Mouse (Mus musculus) embryonic facial prominence, embryonic 11.5 days (tissue): ENCODE measurements around the gene Ano4. TPM values are rescaled to one million over a fixed set of nuclear protein-coding genes. Genes with fewer than 3 reads are reported as not detected.

Source experiments
- ATAC-seq: fragments of 200-750 bp; cut with Nextera tagmentation; replicated peaks from 2 replicates; pipeline ENCODE4 v1.8.0; 2017; ENCODE audit warnings: low read depth; ENCODE audit not compliant: insufficient number of reproducible peaks, low FRiP score, low TSS enrichment
- DNase-seq: peaks from one replicate; pipeline ENCODE4 v3.0.0-alpha.2; 2015; ENCODE audit warnings: low spot score
- H3K27ac ChIP-seq: fragments of 300-500 bp; sonication (generic); replicated peaks from 2 replicates; pipeline ENCODE4 v1.5.1; 2014; ENCODE audit warnings: mild to moderate bottlenecking, low read depth, low read length, control low read depth
- H3K27me3 ChIP-seq: fragments of 300-500 bp; sonication (generic); 2 replicates; pipeline ENCODE4 v1.6.1; 2014; ENCODE audit warnings: mild to moderate bottlenecking, low read length, moderate library complexity, mixed read lengths; ENCODE audit not compliant: control insufficient read depth, insufficient read depth
- H3K36me3 ChIP-seq: fragments of 300-500 bp; sonication (generic); replicated peaks from 2 replicates; pipeline ENCODE4 v1.6.1; 2014; ENCODE audit warnings: low read depth, mild to moderate bottlenecking, low read length, moderate library complexity, mixed read lengths; ENCODE audit not compliant: control insufficient read depth, insufficient read depth
- H3K4me1 ChIP-seq: fragments of 300-500 bp; sonication (generic); 2 replicates; pipeline ENCODE4 v1.6.1; 2014; ENCODE audit warnings: low read length, mixed read lengths; ENCODE audit not compliant: control insufficient read depth, insufficient read depth
- H3K4me2 ChIP-seq: fragments of 300-500 bp; sonication (generic); 2 replicates; pipeline ENCODE4 v1.6.1; 2014; ENCODE audit warnings: low read depth, mild to moderate bottlenecking, control low read depth, low read length, moderate library complexity
- H3K4me3 ChIP-seq: fragments of 300-500 bp; sonication (generic); 2 replicates; pipeline ENCODE4 v1.5.1; 2014; ENCODE audit warnings: low read depth, low read length, control low read depth
- H3K9ac ChIP-seq: fragments of 300-500 bp; sonication (generic); replicated peaks from 2 replicates; pipeline ENCODE4 v1.6.1; 2014; ENCODE audit warnings: mild to moderate bottlenecking, control low read depth, low read length
- H3K9me3 ChIP-seq: fragments of 300-500 bp; sonication (generic); replicated peaks from 2 replicates; pipeline ENCODE4 v1.6.1; 2016; ENCODE audit warnings: mild to moderate bottlenecking, low read length, inconsistent platforms, mixed read lengths; ENCODE audit not compliant: control insufficient read depth
- WGBS: fragments of 180-500 bp; shearing (Covaris S2); extraction: QIAGEN DNeasy Blood & Tissue Kit; methylation state at CpG from one replicate; pipeline ENCODE4 v1.1.7; 2014; 5-methylcytosine and 5-hydroxymethylcytosine counted together
- polyA plus RNA-seq: library from polyadenylated mRNA; unstranded; fragments of >200 nt; fragmentation: Nextera tagmentation; extraction: Ambion mirVana; gene quantifications from 2 replicates; pipeline ENCODE4 v1.2.1, GENCODE M21; 2014

The Ano4 gene
- polyA plus RNA-seq, 1 experiment from 2014 or later, result 1.4 TPM

- WGBS, result 89% methylated on average over 2 of the region's 2 CpGs
- DNase-seq (no peak), ATAC-seq (no peak)
- Histone ChIP-seq H3K27me3 (no peaks in the 10 kb centered on the region), H3K4me2 (no peak overlapping the region), H3K36me3 (no peaks in the 10 kb centered on the region), H3K4me1 (no peaks in the 10 kb centered on the region), H3K9me3 (no peaks in the 10 kb centered on the region), H3K4me3 (no peak overlapping the region), H3K9ac (no peak overlapping the region), H3K27ac (no peak overlapping the region)
These were observed 233.1 kb downstream of the Ano4 start for GRCm38 (mm10) chr10:89111466-89111865.

- Histone ChIP-seq H3K9me3 (no peaks in the 10 kb centered on the region), H3K4me2 (no peak overlapping the region), H3K4me3 (no peak overlapping the region), H3K9ac (no peak overlapping the region), H3K36me3 (no peaks in the 10 kb centered on the region), H3K27ac (no peak overlapping the region), H3K4me1 (no peaks in the 10 kb centered on the region), H3K27me3 (no peaks in the 10 kb centered on the region)
- 86% methylated on average over 1 of the region's 1 CpGs for WGBS
- DNase-seq (no peak), ATAC-seq (no peak)
These were observed 233.6 kb downstream of the Ano4 start for GRCm38 (mm10) chr10:89110917-89111316.

GRCm38 (mm10) chr10:89103594-89103993 is 241.0 kb downstream of the Ano4 start:
- Histone ChIP-seq H3K4me2 (no peak overlapping the region), H3K9ac (no peak overlapping the region)
- ATAC-seq, result no peak

GRCm38 (mm10) chr10:89102025-89102424 is 242.5 kb downstream of the Ano4 start:
- ATAC-seq, result no peak
- no peak overlapping the region for H3K4me3 ChIP-seq
- H3K27me3 ChIP-seq, result no peaks in the 10 kb centered on the region
- WGBS, result 66% methylated on average over 7 of the region's 7 CpGs
- no peaks in the 10 kb centered on the region for H3K4me1 ChIP-seq
- no peak for DNase-seq
- H3K36me3 ChIP-seq, result no peaks in the 10 kb centered on the region
- H3K9me3 ChIP-seq, result no peaks in the 10 kb centered on the region
- no peak overlapping the region for H3K9ac ChIP-seq
- H3K27ac ChIP-seq, result no peak overlapping the region
- H3K4me2 ChIP-seq, result no peak overlapping the region

More at GRCm38 (mm10) chr10:89103594-89103993, 241.0 kb downstream of the Ano4 start:
- no peaks in the 10 kb centered on the region for H3K27me3 ChIP-seq
- no peak overlapping the region for H3K4me3 ChIP-seq
- H3K4me1 ChIP-seq, result no peaks in the 10 kb centered on the region
- H3K9me3 ChIP-seq, result no peaks in the 10 kb centered on the region
- H3K36me3 ChIP-seq, result no peaks in the 10 kb centered on the region
- 68% methylated on average over 2 of the region's 2 CpGs for WGBS
- DNase-seq, result no peak
- no peak overlapping the region for H3K27ac ChIP-seq

DNA sequence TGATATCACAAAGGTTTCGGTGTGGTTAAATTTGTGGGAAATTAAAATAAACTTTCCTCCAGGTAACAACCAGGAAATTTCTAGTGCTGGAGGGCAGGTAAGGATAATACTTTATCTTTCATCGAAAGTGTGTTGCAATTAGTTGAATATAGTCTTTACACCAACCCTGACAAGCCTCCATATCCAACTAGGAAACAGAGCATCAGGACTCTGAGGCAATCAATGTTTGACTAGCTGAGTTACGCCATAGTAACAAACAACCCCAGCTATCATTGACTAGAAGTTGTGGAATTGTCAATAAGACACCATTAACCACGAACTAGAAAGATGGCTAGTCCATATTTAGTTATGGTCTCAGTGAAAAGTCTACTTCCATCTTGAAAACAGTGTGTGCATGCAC is 246.4 kb downstream of the Ano4 start:
- DNase-seq (no peak), ATAC-seq (no peak)
- H3K36me3 ChIP-seq, result no peaks in the 10 kb centered on the region
- WGBS, result 79% methylated on average over 4 of the region's 4 CpGs
- H3K9me3 ChIP-seq, result no peaks in the 10 kb centered on the region
- no peak overlapping the region for H3K4me3 ChIP-seq
- H3K9ac ChIP-seq, result no peak overlapping the region
- no peaks in the 10 kb centered on the region for H3K27me3 ChIP-seq
- no peak overlapping the region for H3K4me2 ChIP-seq
- no peak overlapping the region for H3K27ac ChIP-seq
- no peaks in the 10 kb centered on the region for H3K4me1 ChIP-seq

DNA sequence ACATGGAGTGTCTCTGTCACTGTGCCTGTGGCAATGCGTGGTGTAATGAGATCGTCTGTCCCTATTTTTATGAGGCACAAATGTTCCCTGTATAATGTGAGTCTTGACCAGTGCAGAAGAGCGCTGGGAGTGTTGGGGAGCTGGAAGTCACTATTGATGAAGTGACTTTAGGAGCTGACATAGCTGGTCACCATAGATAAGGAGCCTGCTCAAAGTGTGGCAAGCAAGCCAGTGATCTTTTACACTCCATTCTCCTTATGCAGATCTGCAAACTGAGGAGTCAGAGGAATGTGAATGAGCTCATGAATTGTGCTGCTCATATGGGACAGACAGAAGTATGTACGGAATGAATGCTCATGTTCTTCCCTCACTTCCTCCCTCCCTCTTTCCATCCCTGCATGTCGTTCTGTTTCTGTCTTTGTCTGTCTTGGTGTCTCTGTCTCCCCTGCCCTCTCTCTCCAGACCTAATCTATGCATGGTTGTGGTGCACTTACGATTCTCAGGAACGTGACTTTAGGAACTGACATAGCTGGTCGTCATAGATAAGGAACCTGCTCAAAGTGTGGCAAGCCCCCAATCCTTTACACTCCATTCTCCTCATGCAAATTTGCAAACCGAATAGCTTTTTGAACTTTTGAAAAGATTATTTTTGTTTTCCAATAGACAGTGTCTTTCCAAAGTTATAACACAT is 252.1 kb downstream of the Ano4 start:
- no peaks in the 10 kb centered on the region for H3K9me3 ChIP-seq
- H3K9ac ChIP-seq, result no peak overlapping the region
- H3K4me2 ChIP-seq, result no peak overlapping the region
- 76% methylated on average over 9 of the region's 9 CpGs for WGBS
- no peaks in the 10 kb centered on the region for H3K36me3 ChIP-seq
- no peaks in the 10 kb centered on the region for H3K4me1 ChIP-seq
- DNase-seq, result no peak
- no peak overlapping the region for H3K4me3 ChIP-seq
- ATAC-seq, result no peak
- no peaks in the 10 kb centered on the region for H3K27me3 ChIP-seq
- H3K27ac ChIP-seq, result no peak overlapping the region

DNA sequence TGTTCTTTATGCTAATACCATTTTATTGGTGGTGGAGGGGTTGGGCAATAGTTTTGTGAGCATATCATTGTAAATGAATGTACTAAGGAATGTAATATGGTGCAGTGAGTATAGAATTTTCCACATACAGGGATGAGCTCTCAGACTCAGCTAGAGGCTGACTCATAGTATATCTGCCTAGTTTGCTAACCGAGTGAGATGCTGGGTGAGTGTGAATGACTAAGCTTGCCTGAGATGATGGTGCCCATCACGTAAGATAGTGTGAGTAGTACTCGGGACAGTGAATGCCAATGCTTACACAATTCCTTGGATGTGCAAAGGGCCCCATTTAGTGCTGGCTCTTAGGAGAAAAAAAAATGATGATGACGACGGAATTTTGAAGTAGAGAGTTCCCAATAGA is 267.1 kb downstream of the Ano4 start:
- no peak overlapping the region for H3K27ac ChIP-seq
- H3K4me3 ChIP-seq, result no peak overlapping the region
- WGBS, result 89% methylated on average over 5 of the region's 5 CpGs
- H3K4me1 ChIP-seq, result no peaks in the 10 kb centered on the region
- no peaks in the 10 kb centered on the region for H3K9me3 ChIP-seq
- H3K36me3 ChIP-seq, result no peaks in the 10 kb centered on the region
- no peak overlapping the region for H3K4me2 ChIP-seq
- H3K9ac ChIP-seq, result no peak overlapping the region
- no peaks in the 10 kb centered on the region for H3K27me3 ChIP-seq
- ATAC-seq (no peak), DNase-seq (no peak)

GRCm38 (mm10) chr10:89055891-89056290 is 288.7 kb downstream of the Ano4 start:
- no peak overlapping the region for H3K27ac ChIP-seq
- H3K4me3 ChIP-seq, result no peak overlapping the region
- H3K4me1 ChIP-seq, result no peaks in the 10 kb centered on the region
- H3K9ac ChIP-seq, result no peak overlapping the region
- ATAC-seq (no peak), DNase-seq (no peak)
- H3K4me2 ChIP-seq, result no peak overlapping the region
- no peaks in the 10 kb centered on the region for H3K9me3 ChIP-seq
- H3K27me3 ChIP-seq, result no peaks in the 10 kb centered on the region
- 70% methylated on average over 3 of the region's 3 CpGs for WGBS
- no peaks in the 10 kb centered on the region for H3K36me3 ChIP-seq
